Mouse (Mus musculus) gastrocnemius, postnatal 4 days (tissue): Measurements from ENCODE around the gene Iqsec1. TPM values are rescaled to one million over a fixed set of nuclear protein-coding genes. Genes with fewer than 3 reads are reported as not detected.

Source experiments
- DNase-seq, 2 experiments: peaks; one replicate each; pipeline ENCODE4 v3.0.0; 2021 to 2022; ENCODE audit warnings: low spot score in 2 of 2, mixed read lengths in 2 of 2
- total RNA-seq, 2 experiments: library from RNA; stranded (reverse); gene quantifications; 2 replicates each; pipeline ENCODE4 v1.2.3; 2021

Iqsec1 gene
- total RNA-seq, 2 experiments from 2014 or later = 84.0 to 106 TPM

GRCm38 (mm10) chr6:90734806-90735205 is 253.7 kb downstream of the Iqsec1 start:
- DNase-seq = no peak

- DNase-seq = no peak
Observed at GRCm38 (mm10) chr6:90731327-90731726, 257.2 kb downstream of the Iqsec1 start.

GRCm38 (mm10) chr6:90729829-90730228 is 258.7 kb downstream of the Iqsec1 start:
- no peak for DNase-seq

- peak; percentile 78 to 84 for DNase-seq
Observed at GRCm38 (mm10) chr6:90728491-90728931, 260.0 kb downstream of the Iqsec1 start.

- no peak for DNase-seq
Observed at GRCm38 (mm10) chr6:90727826-90728225, 260.7 kb downstream of the Iqsec1 start.

- no peak for DNase-seq
Observed at GRCm38 (mm10) chr6:90726711-90727122, 261.8 kb downstream of the Iqsec1 start.

- DNase-seq = no peak
Observed at GRCm38 (mm10) chr6:90725526-90725925, 263.0 kb downstream of the Iqsec1 start.

- no peak for DNase-seq
Observed at GRCm38 (mm10) chr6:90722993-90723392, 265.5 kb downstream of the Iqsec1 start.

GRCm38 (mm10) chr6:90720996-90721746 is 267.3 kb downstream of the Iqsec1 start:
- DNase-seq = peak in 1 of 2 experiments; percentile 50

GRCm38 (mm10) chr6:90720201-90720600 is 268.3 kb downstream of the Iqsec1 start:
- no peak for DNase-seq

- no peak for DNase-seq
Observed at GRCm38 (mm10) chr6:90719402-90719801, 269.1 kb downstream of the Iqsec1 start.

- DNase-seq = no peak
Observed at GRCm38 (mm10) chr6:90718477-90718876, 270.0 kb downstream of the Iqsec1 start.

GRCm38 (mm10) chr6:90717711-90718110 is 270.8 kb downstream of the Iqsec1 start:
- peak in 1 of 2 experiments; percentile 61 for DNase-seq

- no peak for DNase-seq
Observed at GRCm38 (mm10) chr6:90716853-90717252, 271.6 kb downstream of the Iqsec1 start.

- DNase-seq = peak; percentile 78 to 91
Observed at GRCm38 (mm10) chr6:90716066-90716704, 272.3 kb downstream of the Iqsec1 start.

GRCm38 (mm10) chr6:90715245-90715905 is 273.1 kb downstream of the Iqsec1 start:
- DNase-seq = no peak

- DNase-seq = no peak
Observed at GRCm38 (mm10) chr6:90713650-90714049, 274.8 kb downstream of the Iqsec1 start.

- DNase-seq = no peak
Observed at GRCm38 (mm10) chr6:90712486-90713480, 275.7 kb downstream of the Iqsec1 start.

GRCm38 (mm10) chr6:90712063-90712462 is 276.4 kb downstream of the Iqsec1 start:
- DNase-seq = no peak

GRCm38 (mm10) chr6:90711476-90712035 is 276.9 kb downstream of the Iqsec1 start:
- peak in 1 of 2 experiments; percentile 42 for DNase-seq
